Mouse (Mus musculus): Measurements from ENCODE around the gene Zbtb38.

Zbtb38 gene

DNA sequence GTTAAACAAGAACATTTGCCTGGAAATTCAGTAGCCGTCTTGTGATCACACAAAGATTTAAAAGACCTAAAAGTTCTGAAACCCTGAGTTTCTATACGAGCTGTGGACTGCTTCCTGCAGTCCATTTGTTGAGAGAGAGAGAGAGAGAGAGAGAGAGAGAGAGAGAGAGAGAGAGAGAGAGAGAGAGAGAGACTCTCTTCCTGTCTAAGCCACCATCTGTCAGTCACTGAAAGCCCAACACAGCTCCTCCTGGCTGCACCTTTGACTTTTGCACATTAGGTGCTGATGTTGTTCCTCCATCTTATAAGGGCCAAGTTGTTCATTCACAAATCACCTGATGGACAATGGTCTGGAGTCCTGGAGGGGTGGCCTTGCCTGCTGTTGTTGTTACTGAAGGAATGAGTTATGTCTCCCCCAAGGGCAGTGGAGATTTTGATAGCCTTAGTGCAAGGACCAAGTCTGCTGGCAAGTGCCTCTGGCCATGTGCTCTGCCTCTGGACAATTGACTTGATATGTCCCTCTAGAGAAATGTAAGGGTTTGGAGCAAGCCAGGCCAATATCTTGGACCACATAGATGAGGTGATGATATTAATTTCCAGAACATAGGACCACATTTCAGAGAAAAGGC, 105.8 kb downstream of the Zbtb38 start:
- CTCF ChIA-PET: interaction anchor here (1.3 kb wide), 1 partner anchor 72 kb away, joined by 7 read pairs; no protein-coding TSS in a partner anchor

DNA sequence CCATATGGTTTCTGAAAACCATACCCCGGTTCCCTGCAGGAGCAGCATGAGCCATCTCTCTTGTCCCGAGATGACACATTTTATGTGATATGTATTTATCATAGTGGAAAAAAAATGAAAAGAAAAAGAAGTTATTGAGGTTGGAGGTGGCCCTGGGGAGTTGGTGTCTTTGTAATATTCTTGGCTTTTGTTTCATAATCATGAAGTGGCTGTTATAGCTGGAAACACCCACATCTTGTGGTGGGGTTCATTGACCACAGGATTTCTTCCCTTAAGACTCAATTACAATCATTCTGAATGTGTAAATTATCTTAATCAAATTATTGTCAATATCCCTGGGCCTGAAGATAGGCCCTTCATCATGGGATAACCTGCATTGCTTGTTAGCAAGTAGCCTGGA, 107.8 kb downstream of the Zbtb38 start:
- CTCF ChIA-PET: no interaction called here

DNA sequence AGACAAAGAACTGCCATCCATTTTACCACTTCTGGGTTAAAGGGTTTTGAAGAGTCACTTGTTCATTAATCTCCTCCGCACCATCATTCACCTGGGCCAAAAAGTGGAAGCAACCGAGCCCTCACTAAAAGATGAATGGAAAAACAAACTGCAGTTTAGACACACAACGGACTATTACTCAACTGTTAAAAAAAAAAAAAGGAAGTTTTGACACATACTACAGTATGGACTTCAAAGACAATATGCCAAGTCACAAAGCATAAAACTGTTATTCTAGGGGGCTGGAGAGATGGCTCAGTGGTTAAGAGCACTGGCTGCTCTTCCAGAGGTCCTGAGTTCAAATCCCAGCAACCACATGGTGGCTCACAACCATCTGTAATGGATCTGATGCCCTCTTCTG, 108.6 kb downstream of the Zbtb38 start:
- CTCF ChIA-PET: interaction anchor here (0.6 kb wide), 1 partner anchor 65 kb away, joined by 3 read pairs; no protein-coding TSS in a partner anchor

DNA sequence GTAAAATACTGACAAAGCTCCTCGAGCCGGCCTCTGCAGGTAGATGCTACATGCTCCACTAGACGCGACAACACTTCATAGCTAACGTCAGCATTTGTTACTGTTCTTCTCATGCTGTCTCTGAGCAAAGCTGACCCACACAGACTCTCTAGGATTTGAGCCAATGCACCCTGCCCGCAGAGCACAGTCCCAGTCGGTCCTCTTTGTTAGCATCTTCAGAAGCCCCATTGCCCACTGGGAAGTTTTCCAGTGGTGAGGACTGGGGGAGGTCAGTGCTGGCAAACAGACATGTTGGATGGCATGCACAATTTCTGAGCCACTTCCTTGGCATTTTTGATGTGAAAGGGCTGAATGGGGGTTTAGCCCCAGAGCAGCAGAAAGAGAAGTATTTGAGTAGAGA, 113.2 kb downstream of the Zbtb38 start:
- CTCF ChIA-PET: no interaction called here

DNA sequence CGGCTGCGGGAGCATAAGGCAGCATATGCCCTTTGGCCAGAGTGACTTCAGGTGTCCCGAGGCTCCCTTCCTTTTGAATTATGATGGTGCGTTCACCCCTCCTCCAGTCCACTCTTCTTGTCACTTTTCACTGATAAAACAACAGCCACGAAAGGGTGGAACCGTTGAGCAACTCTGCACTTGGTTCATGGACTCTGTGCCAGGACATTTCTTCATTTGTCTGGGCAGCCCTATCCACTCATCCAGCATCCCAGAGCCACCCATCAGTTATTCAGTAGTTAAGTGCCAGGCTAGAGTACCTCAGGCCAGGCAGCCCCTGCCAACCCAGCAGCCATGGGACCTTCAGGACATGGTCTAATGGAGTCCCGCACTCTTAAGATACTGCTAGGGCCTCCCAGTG, 114.1 kb downstream of the Zbtb38 start:
- CTCF ChIA-PET: no interaction called here

DNA sequence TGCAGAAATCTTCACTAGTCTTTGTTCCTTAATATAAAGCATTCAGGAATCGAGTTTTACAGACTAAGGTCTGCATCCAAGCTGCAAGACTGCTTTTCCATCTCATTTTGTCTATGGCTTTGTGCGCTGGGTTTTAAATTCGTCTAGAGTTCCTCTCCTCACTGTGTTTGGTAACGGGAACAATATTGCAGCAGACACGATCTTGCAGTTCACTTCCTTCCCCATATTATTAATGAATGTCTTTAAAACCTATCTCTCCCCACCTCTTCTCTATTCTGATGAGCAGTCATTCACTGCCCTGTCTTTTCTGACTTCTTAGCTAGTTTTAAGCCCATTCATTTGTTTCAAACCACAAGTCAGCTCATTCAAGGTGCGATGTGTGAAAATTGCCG, 115.5 kb downstream of the Zbtb38 start:
- CTCF ChIA-PET: interaction anchor here (0.7 kb wide), 1 partner anchor 32 kb away, joined by 3 read pairs; no protein-coding TSS in a partner anchor

DNA sequence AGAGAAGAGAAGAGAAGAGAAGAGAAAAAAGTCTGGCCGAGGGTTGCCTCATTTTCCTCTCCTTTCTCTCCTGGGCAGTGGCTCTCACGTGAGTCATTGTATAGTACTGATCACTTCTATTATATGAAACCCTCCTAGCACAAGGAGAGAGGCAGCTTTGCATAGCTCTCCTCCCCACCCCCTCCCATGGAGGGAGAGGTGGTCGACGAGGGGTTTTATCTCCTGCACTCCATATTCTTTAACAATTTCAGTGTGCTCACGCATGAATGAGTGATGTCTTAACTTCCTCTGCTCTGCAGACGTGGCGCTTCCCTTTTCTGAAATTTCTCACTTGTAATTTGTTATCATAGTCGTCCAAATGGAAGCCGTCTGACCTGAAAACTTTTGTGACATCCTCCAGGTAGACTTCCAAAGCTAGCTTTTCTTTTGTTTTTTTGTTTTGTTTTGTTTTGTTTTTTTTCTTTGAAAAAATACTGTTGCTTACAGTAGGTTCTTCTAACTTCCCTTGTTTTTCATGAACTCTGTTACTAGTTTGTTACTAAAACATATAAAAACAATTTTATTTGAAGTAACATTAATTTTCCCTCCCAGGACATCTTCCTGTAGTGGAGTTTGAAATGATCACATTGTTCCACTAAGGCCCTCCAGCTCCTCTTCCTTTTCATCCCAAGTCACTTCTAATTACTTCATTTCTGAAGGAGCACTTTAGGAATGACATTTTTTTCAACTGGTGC, 116.0 kb downstream of the Zbtb38 start:
- CTCF ChIA-PET: interaction anchor here (0.7 kb wide), 2 partner anchors 25 to 151 kb away, joined by 4 to 7 read pairs; no protein-coding TSS in a partner anchor

DNA sequence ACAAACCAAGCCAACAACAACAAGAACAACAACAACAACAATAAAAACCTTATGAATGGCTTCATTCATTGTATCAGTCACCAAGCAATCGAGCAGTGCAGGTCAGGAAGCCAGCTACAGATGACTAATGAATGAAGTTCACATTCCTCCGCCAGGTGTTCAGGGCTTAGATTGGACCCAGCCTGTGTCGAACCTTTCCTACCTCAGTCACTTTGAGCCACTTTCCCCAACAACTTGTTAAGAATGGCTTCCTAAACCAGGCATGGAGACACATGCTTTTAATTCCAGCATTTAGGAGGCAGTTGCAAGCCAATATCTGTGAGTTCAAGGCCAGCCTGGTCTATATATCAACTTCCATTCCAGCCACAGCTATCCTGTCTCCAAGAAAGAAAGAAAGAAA, 116.7 kb downstream of the Zbtb38 start:
- CTCF ChIA-PET: interaction anchor here (0.6 to 0.7 kb wide), 3 partner anchors 24 to 152 kb away, joined by 3 to 7 read pairs (median 4); no protein-coding TSS in a partner anchor

DNA sequence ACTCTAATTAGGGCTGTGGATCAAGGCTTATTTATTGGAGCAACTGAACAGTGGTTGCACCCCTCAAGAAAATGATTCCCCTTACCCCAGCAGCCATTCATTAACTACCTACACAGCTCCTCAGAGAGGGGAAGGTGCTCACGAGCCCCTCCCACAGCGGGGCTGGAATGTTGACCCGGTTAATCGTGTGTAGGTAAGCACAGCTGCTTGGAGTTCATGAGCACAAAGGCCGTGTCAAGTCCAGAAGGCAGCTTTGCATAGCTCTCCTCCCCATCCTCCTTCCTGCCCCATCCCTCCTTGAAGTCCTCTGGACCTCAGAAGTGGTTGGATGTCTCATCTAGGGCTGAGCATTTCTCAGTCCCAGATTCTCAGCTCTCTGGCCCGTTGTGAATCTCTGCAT, 117.5 kb downstream of the Zbtb38 start:
- CTCF ChIA-PET: interaction anchor here (0.6 kb wide), 1 partner anchor 56 kb away, joined by 3 read pairs; no protein-coding TSS in a partner anchor

DNA sequence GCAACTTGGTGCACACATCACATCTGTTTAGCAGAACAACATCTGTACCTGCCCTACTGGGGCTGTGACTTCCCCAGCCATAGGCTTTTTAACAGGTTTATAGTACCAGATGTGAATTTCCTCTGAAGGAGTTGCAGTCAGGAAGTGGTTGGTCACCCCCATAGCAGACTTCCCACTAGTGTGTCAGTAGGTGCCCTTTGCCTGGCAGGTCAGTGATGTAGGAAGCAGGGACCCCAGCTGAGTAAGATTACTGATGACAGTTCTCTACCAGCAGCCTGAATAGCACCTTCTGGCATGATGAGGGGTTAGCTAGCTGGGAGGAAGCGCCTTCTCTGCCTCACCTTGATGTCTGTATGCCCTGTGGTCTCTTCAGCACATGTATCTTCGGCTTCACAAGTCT, 118.9 kb downstream of the Zbtb38 start:
- CTCF ChIA-PET: no interaction called here
